Mouse (Mus musculus) liver, postnatal 0 days (tissue): ENCODE data around the gene Fbxo47. TPM values are rescaled to one million over a fixed set of nuclear protein-coding genes. Genes with fewer than 3 reads are reported as not detected.

Source experiments
- ATAC-seq: fragments of 200-750 bp; cut with Nextera tagmentation; 2 replicates; pipeline ENCODE4 v1.8.0; 2017; ENCODE audit warnings: mild to moderate bottlenecking, moderate library complexity
- DNase-seq: peaks from one replicate; pipeline ENCODE4 v3.0.0-alpha.2; 2016
- H3K27ac ChIP-seq: fragments of 300-500 bp; sonication (generic); 2 replicates; pipeline ENCODE4 v1.5.1; 2014; ENCODE audit warnings: antibody characterized with exemption, moderate library complexity, mild to moderate bottlenecking, low read depth
- H3K27me3 ChIP-seq: fragments of 300-500 bp; sonication (generic); 2 replicates; pipeline ENCODE4 v1.6.1; 2014; ENCODE audit warnings: low read length, control low read depth, mixed read lengths; ENCODE audit not compliant: insufficient read depth
- H3K36me3 ChIP-seq: fragments of 300-500 bp; sonication (generic); replicated peaks from 2 replicates; pipeline ENCODE4 v1.6.1; 2014; ENCODE audit warnings: mild to moderate bottlenecking, control low read depth, low read length, moderate library complexity, mixed read lengths; ENCODE audit not compliant: insufficient read depth
- H3K4me1 ChIP-seq: fragments of 300-500 bp; sonication (generic); 2 replicates; pipeline ENCODE4 v1.6.1; 2014; ENCODE audit warnings: antibody characterized with exemption, mild to moderate bottlenecking, control low read depth; ENCODE audit not compliant: insufficient read depth
- H3K4me2 ChIP-seq: fragments of 300-500 bp; sonication (generic); 2 replicates; pipeline ENCODE4 v1.6.1; 2014; ENCODE audit warnings: low read depth, mild to moderate bottlenecking, low read length, moderate library complexity, mixed read lengths
- H3K4me3 ChIP-seq: fragments of 300-500 bp; sonication (generic); 2 replicates; pipeline ENCODE4 v1.5.1; 2014; ENCODE audit warnings: low read depth, low read length
- H3K9ac ChIP-seq: fragments of 300-500 bp; sonication (generic); replicated peaks from 2 replicates; pipeline ENCODE4 v1.6.1; 2014; ENCODE audit warnings: mild to moderate bottlenecking, moderate library complexity
- H3K9me3 ChIP-seq: fragments of 300-500 bp; sonication (generic); 2 replicates; pipeline ENCODE4 v1.6.1; 2016; ENCODE audit warnings: mild to moderate bottlenecking, control low read depth, low read length, mixed read lengths
- CTCF ChIP-seq: sonication (generic); IDR thresholded peaks from 2 replicates; pipeline ENCODE4 v1.5.1; 2016; ENCODE audit warnings: antibody characterized with exemption, low read depth
- EP300 ChIP-seq: IDR thresholded peaks from 2 replicates; pipeline ENCODE4 v1.6.1; 2016; ENCODE audit warnings: antibody characterized with exemption, low read depth, mild to moderate bottlenecking
- WGBS: fragments of 180-500 bp; shearing (Covaris S2); extraction: QIAGEN DNeasy Blood & Tissue Kit; methylation state at CpG from one replicate; pipeline ENCODE4 v1.1.7; 2014; ENCODE audit not compliant: insufficient replicate concordance; 5-methylcytosine and 5-hydroxymethylcytosine counted together
- polyA plus RNA-seq: library from polyadenylated mRNA; unstranded; fragments of >200 nt; fragmentation: Nextera tagmentation; extraction: Ambion mirVana; gene quantifications from 2 replicates; pipeline ENCODE4 v1.2.1, GENCODE M21; 2015

Gene Fbxo47
- polyA plus RNA-seq, 1 experiment from 2014 or later = 0.26 TPM

DNA sequence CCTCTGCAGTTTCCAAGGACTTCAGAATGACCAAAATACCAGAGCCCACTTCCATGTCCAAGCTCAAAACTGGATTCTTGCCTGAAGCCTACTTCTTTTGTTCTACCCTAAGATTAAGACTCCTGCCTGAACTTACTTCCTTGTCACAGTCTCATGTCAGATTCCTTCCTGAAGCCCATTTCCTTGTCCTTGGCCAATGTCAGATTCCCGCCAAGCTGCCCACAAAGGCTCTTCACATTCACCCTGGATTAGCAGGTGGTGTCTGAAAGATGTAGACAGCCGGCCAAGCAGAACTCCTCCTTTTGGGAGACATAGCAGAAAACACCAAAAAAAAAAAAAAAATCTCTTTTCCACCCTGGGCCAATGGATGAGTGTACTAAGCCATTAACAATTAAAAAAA, 31.5 kb upstream of the Fbxo47 start:
- no peaks in the 10 kb centered on the region for H3K4me1 ChIP-seq
- no peaks in the 10 kb centered on the region for H3K36me3 ChIP-seq
- no peak for ATAC-seq
- no peak for TF ChIP-seq CTCF
- no peak for TF ChIP-seq EP300
- H3K9ac ChIP-seq = no peak overlapping the region
- H3K27me3 ChIP-seq = no peaks in the 10 kb centered on the region
- WGBS = 85% methylated on average over 2 of the region's 2 CpGs
- no peak overlapping the region for H3K4me3 ChIP-seq
- H3K9me3 ChIP-seq = no peaks in the 10 kb centered on the region
- H3K4me2 ChIP-seq = no peak overlapping the region
- DNase-seq = no peak
- no peak overlapping the region for H3K27ac ChIP-seq

DNA sequence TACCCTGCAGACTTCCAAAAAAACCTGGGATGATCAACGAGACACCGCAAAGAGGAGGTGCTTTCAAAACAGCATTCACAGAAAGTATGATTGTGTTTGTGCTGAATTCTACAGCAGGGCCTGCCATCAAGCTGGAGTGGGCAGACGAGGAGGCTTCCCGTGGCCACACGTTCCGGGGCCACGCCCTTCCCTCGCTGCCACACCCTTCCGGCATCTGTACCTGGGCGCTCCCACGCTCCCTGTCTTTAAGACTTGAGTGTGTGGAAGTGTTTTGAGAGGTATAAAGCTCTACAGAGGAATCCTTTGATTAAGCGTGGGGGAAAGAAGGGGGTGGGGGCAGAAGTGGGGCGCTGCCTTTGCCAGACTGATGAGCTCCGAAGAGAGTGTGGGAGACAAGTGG, 29.2 kb upstream of the Fbxo47 start:
- no peak for TF ChIP-seq EP300
- no peak for TF ChIP-seq CTCF
- 82% methylated on average over 14 of the region's 14 CpGs for whole genome bisulfite sequencing
- no peak for ATAC-seq
- H3K36me3 ChIP-seq = no peaks in the 10 kb centered on the region
- H3K27me3 ChIP-seq = no peaks in the 10 kb centered on the region
- H3K4me2 ChIP-seq = no peak overlapping the region
- no peaks in the 10 kb centered on the region for H3K4me1 ChIP-seq
- no peak overlapping the region for H3K27ac ChIP-seq
- no peak overlapping the region for H3K9ac ChIP-seq
- no peaks in the 10 kb centered on the region for H3K9me3 ChIP-seq
- DNase-seq = no peak
- H3K4me3 ChIP-seq = no peak overlapping the region

DNA sequence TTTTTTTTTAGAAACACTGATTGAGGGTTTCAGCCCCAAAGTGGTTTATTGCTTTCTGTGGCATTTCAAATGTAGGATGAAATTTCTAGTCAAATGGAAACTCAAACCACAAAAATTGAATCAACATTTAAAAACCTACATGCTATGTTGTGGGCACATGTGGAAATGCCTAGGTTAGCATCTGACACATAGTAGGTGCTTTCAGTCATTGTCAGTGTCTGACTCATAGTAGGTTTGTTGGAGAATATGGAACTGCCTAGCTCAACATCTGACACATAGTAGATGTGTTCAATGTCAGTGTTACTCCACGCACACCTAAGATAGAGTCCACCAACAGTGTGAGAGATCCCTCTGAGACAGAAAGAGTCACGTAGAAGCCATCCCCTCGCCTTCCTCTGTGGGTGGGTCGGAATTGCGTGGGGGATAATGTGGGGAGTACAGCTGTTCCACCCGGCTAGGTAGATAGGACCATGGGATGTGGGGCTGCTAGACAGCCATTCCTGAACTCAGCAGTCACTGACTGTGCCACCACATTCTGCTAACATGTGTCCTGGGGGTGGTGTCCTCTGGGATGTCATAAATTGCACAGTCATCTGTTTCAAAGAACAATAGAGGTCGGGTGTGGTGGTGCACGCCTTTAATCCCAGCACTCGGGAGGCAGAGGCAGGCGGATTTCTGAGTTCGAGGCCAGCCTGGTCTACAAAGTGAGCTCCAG, 24.8 kb upstream of the Fbxo47 start:
- Histone ChIP-seq H3K9ac (no peak overlapping the region), H3K9me3 (no peaks in the 10 kb centered on the region), H3K27me3 (no peaks in the 10 kb centered on the region), H3K4me1 (no peaks in the 10 kb centered on the region), H3K36me3 (no peaks in the 10 kb centered on the region), H3K4me2 (no peak overlapping the region), H3K4me3 (no peak overlapping the region), H3K27ac (no peak overlapping the region)
- ATAC-seq = no peak
- 80% methylated on average over 11 of the region's 11 CpGs for WGBS
- no peak for TF ChIP-seq EP300
- no peak for TF ChIP-seq CTCF
- DNase-seq = no peak

DNA sequence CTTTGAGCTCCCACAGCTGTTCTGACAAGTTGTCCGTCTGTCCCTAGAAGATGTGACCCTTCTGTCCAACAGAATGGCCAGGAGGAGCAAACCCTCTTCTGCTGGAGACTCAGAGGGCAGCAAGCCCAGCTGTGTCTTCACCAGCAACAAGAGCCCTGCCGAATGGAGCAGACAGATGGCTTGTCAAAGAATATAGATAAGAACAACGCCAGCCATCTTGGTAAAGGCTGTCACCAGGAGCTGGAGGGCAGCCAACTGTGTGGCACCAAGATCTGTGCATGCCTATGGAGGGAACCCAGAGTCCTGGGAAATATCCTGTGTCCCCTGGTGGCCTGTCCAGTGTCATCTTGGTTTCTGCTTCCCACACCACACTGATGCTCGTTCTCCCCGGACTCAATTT, 24.0 kb upstream of the Fbxo47 start:
- 60% methylated on average over 5 of the region's 5 CpGs for WGBS

DNA sequence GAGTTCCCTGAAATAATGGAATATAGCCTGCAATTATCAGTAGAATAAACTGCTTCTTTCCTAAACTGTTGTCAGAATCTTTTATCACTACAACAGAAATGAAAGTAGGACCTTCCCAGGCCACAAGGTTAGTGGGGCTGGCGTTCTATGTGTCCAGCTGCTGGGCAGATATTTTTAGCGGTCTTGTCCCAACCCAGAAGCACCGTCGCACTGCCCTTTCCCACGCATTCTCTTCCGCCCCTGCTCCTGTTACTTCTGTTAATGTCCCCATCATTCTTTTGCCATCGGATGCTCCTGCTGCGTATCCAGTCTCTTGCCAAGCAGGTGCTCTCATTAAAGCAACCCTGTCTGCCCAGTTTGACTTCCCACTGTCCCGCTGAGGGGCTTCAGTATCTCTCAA, 23.0 kb upstream of the Fbxo47 start:
- Histone ChIP-seq H3K4me3 (no peak overlapping the region), H3K27ac (no peak overlapping the region), H3K27me3 (no peaks in the 10 kb centered on the region), H3K9ac (no peak overlapping the region), H3K36me3 (no peaks in the 10 kb centered on the region), H3K9me3 (no peaks in the 10 kb centered on the region), H3K4me2 (no peak overlapping the region), H3K4me1 (no peaks in the 10 kb centered on the region)
- 77% methylated on average over 9 of the region's 9 CpGs for WGBS
- ATAC-seq (no peak), DNase-seq (no peak)
- TF ChIP-seq EP300 = no peak
- no peak for TF ChIP-seq CTCF

More for the DNA sequence above, 24.0 kb upstream of the Fbxo47 start:
- no peak for TF ChIP-seq CTCF
- TF ChIP-seq EP300 = no peak
- Histone ChIP-seq H3K36me3 (no peaks in the 10 kb centered on the region), H3K27me3 (no peaks in the 10 kb centered on the region), H3K4me3 (no peak overlapping the region), H3K9ac (no peak overlapping the region), H3K27ac (no peak overlapping the region), H3K9me3 (no peaks in the 10 kb centered on the region), H3K4me2 (no peak overlapping the region), H3K4me1 (no peaks in the 10 kb centered on the region)
- DNase-seq = peak; percentile 20
- no peak for ATAC-seq

DNA sequence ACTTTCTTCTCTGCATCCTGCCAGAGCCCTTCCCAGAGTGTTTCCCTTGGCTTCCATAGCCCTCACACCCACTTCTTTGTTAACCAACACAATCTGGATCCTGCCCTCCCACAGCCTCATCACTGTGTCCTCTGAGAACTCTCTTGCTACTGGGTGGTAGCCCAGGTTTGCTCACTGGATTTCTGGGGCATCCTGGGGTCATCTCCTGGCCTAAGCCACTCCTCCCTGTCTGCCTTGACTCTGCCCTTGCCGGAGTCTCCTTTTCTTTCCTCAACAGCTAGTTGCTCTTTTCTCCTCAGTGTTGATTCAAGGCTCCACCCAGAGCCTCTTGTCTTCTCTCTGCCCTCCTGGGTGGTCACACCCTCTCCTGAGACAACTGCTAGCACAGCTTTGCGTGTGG, 22.0 kb upstream of the Fbxo47 start:
- no peak overlapping the region for H3K4me3 ChIP-seq
- H3K27ac ChIP-seq = no peak overlapping the region
- H3K4me2 ChIP-seq = no peak overlapping the region
- no peaks in the 10 kb centered on the region for H3K36me3 ChIP-seq
- no peaks in the 10 kb centered on the region for H3K4me1 ChIP-seq
- TF ChIP-seq EP300 (no peak), CTCF (no peak)
- DNase-seq (no peak), ATAC-seq (no peak)
- no peak overlapping the region for H3K9ac ChIP-seq
- WGBS = 56% methylated on average over 2 of the region's 2 CpGs
- H3K27me3 ChIP-seq = no peaks in the 10 kb centered on the region
- H3K9me3 ChIP-seq = no peaks in the 10 kb centered on the region
